In genomic region chr12:87066429-87066828, GRCm38 (mm10) we compare ENCODE assay signal across 15 mouse cellular contexts. TPM values are rescaled to one million over a fixed set of nuclear protein-coding genes. Genes with fewer than 3 reads are reported as not detected.
DNase-seq lines count a peak whose midpoint lies in the region; ATAC-seq and TF ChIP-seq lines count a peak whose summit lies in the region.
"Had no signal": no experiment of that assay in that cellular context is flagged by ENCODE, and none has a peak within 500 bp of the region (broad histone marks: within the 10 kb centered on the region; RNA-seq: fewer than 3 reads in every experiment).

No protein-coding gene starts in this region.

- H3K9ac ChIP-seq in kidney, postnatal 0 days (ENCODE audit: low read depth, low read length), result no peak overlapping the region
- no peak overlapping the region for H3K9ac ChIP-seq in kidney, embryonic 15.5 days
- no peak overlapping the region for H3K9ac ChIP-seq in midbrain, embryonic 13.5 days (replicated peaks)
- H3K9ac ChIP-seq: limb, embryonic 12.5 days had no signal

- no peaks in the 10 kb centered on the region for H3K9me3 ChIP-seq in kidney, postnatal 0 days (replicated peaks; ENCODE audit: low read length)
- H3K9me3 ChIP-seq in kidney, embryonic 15.5 days (replicated peaks), result no peaks in the 10 kb centered on the region
- H3K9me3 ChIP-seq in midbrain, embryonic 13.5 days, result no peaks in the 10 kb centered on the region
- H3K9me3 ChIP-seq: limb, embryonic 12.5 days; midbrain, embryonic 10.5 days had no signal

- TF ChIP-seq CTCF in kidney, postnatal 0 days (IDR thresholded peaks at IDR 0.05; ENCODE audit: low read depth), result no peak

- no peaks in the 10 kb centered on the region for H3K27me3 ChIP-seq in kidney, postnatal 0 days (ENCODE audit: insufficient read depth, low read length)
- no peaks in the 10 kb centered on the region for H3K27me3 ChIP-seq in kidney, embryonic 15.5 days
- 0 out of 2 replicates have a peak, but pooled peaks cover 4% of the 10 kb centered on the region for H3K27me3 ChIP-seq in midbrain, embryonic 13.5 days
- H3K27me3 ChIP-seq: limb, embryonic 12.5 days had no signal

- no peak overlapping the region for H3K4me2 ChIP-seq in kidney, postnatal 0 days (ENCODE audit: low read length)
- no peak overlapping the region for H3K4me2 ChIP-seq in kidney, embryonic 15.5 days
- H3K4me2 ChIP-seq in midbrain, embryonic 13.5 days (replicated peaks), result no peak overlapping the region
- H3K4me2 ChIP-seq: limb, embryonic 12.5 days had no signal

- no peaks in the 10 kb centered on the region for H3K36me3 ChIP-seq in kidney, postnatal 0 days (ENCODE audit: insufficient read depth, low read length)
- H3K36me3 ChIP-seq in kidney, embryonic 15.5 days, result no peaks in the 10 kb centered on the region
- no peaks in the 10 kb centered on the region for H3K36me3 ChIP-seq in midbrain, embryonic 13.5 days
- H3K36me3 ChIP-seq: limb, embryonic 12.5 days; midbrain, embryonic 10.5 days had no signal

- peak; percentile 37 for DNase-seq in kidney, postnatal 0 days (ENCODE audit: low spot score)
- peak; percentile 40 for DNase-seq in MN1 (ENCODE audit: low spot score)
- DNase-seq in brain, adult 2 months (ENCODE audit: low read depth, low spot score), result peak; percentile 63
- peak; percentile 24 to 36 for DNase-seq in layer of hippocampus, postnatal 36 days
- DNase-seq: cerebellum, adult 18-20 months; embryo, embryonic 11 days; heart, adult 2 months; thymus, adult 2 months had no signal

- no peak for ATAC-seq in kidney, postnatal 0 days (replicated peaks; ENCODE audit: low FRiP score, low read depth)
- ATAC-seq in kidney, embryonic 15.5 days (replicated peaks; ENCODE audit: low FRiP score), result no peak
- ATAC-seq in erythroblast, adult 5-6 weeks (replicated peaks; ENCODE audit: low FRiP score, poor library complexity, severe bottlenecking), result no peak
- ATAC-seq in midbrain, embryonic 13.5 days, result no peak

- WGBS in kidney, postnatal 0 days, result 66% methylated on average over 5 of the region's 5 CpGs
- WGBS in kidney, embryonic 15.5 days, result 82% methylated on average over 5 of the region's 5 CpGs
- WGBS in midbrain, embryonic 13.5 days, result 93% methylated on average over 5 of the region's 5 CpGs

- no peak overlapping the region for H3K27ac ChIP-seq in kidney, postnatal 0 days
- H3K27ac ChIP-seq in kidney, embryonic 15.5 days, result no peak overlapping the region
- H3K27ac ChIP-seq in midbrain, embryonic 13.5 days, result no peak overlapping the region
- H3K27ac ChIP-seq: heart, adult 2 months; limb, embryonic 12.5 days; midbrain, embryonic 10.5 days had no signal

- H3K4me1 ChIP-seq in kidney, postnatal 0 days (replicated peaks; ENCODE audit: insufficient read depth, low read length), result no peaks in the 10 kb centered on the region
- no peaks in the 10 kb centered on the region for H3K4me1 ChIP-seq in kidney, embryonic 15.5 days
- H3K4me1 ChIP-seq in midbrain, embryonic 13.5 days (replicated peaks), result no peaks in the 10 kb centered on the region
- H3K4me1 ChIP-seq: limb, embryonic 12.5 days; midbrain, embryonic 10.5 days had no signal

- H3K4me3 ChIP-seq in kidney, postnatal 0 days (replicated peaks; ENCODE audit: low read depth, low read length), result no peak overlapping the region
- H3K4me3 ChIP-seq in kidney, embryonic 15.5 days (replicated peaks), result no peak overlapping the region
- no peak overlapping the region for H3K4me3 ChIP-seq in midbrain, embryonic 13.5 days (replicated peaks)
- H3K4me3 ChIP-seq: heart, adult 2 months; limb, embryonic 12.5 days; midbrain, embryonic 10.5 days had no signal

RNA-seq across cellular contexts. Expression of gene Ngb, which starts 35.9 kb away (rescaled TPM):
- polyA plus RNA-seq in kidney, postnatal 0 days (2015; fragmentation: Nextera tagmentation; extraction: Ambion mirVana), result 0.24 and 0.33 TPM in 2 replicates
- polyA plus RNA-seq in kidney, embryonic 15.5 days (2015; fragmentation: Nextera tagmentation; extraction: Ambion mirVana), result 0.69 and 0.74 TPM in 2 replicates
- total RNA-seq in layer of hippocampus, postnatal 36 days (2021), result 1 to 10 TPM; 2.5 TPM
- not detected in 2 replicates for total RNA-seq in erythroblast, adult 5-6 weeks (2015; ENCODE audit: low replicate concordance)
- not detected in 2 replicates for total RNA-seq in erythroblast, adult 5-6 weeks (2017; ENCODE audit: low replicate concordance)
- 1.3 and 1.6 TPM in 2 replicates for polyA plus RNA-seq in midbrain, embryonic 13.5 days (2015; fragmentation: Nextera tagmentation; extraction: Ambion mirVana)
- total RNA-seq: heart, adult 2 months; heart, postnatal 14 days had no signal
- polyA plus RNA-seq: liver, embryonic 16.5 days had no signal

RNA-seq across cellular contexts. Expression of gene Tmem63c, which starts 45.3 kb away (rescaled TPM):
- polyA plus RNA-seq in kidney, postnatal 0 days (2015; fragmentation: Nextera tagmentation; extraction: Ambion mirVana), result 0.08 and 0.11 TPM in 2 replicates
- polyA plus RNA-seq in kidney, embryonic 15.5 days (2015; fragmentation: Nextera tagmentation; extraction: Ambion mirVana), result 0.06 and 0.10 TPM in 2 replicates
- 10 to 100 TPM; 36.2 to 36.4 TPM for total RNA-seq in layer of hippocampus, postnatal 36 days (2021)
- not detected in 2 replicates for total RNA-seq in erythroblast, adult 5-6 weeks (2015; ENCODE audit: low replicate concordance)
- total RNA-seq in erythroblast, adult 5-6 weeks (2017; ENCODE audit: low replicate concordance), result not detected in 2 replicates
- polyA plus RNA-seq in midbrain, embryonic 13.5 days (2015; fragmentation: Nextera tagmentation; extraction: Ambion mirVana), result 3.7 and 4.3 TPM in 2 replicates
- polyA plus RNA-seq: limb, embryonic 12.5 days; liver, embryonic 16.5 days had no signal
